Mouse (Mus musculus): ENCODE measurements around the gene Kpna2. TPM values are rescaled to one million over a fixed set of nuclear protein-coding genes. Genes with fewer than 3 reads are reported as not detected.

Kpna2 gene
- polyA plus RNA-seq (2015; fragmentation: Nextera tagmentation; extraction: Ambion mirVana), result 353 and 411 TPM in 2 replicates

DNA sequence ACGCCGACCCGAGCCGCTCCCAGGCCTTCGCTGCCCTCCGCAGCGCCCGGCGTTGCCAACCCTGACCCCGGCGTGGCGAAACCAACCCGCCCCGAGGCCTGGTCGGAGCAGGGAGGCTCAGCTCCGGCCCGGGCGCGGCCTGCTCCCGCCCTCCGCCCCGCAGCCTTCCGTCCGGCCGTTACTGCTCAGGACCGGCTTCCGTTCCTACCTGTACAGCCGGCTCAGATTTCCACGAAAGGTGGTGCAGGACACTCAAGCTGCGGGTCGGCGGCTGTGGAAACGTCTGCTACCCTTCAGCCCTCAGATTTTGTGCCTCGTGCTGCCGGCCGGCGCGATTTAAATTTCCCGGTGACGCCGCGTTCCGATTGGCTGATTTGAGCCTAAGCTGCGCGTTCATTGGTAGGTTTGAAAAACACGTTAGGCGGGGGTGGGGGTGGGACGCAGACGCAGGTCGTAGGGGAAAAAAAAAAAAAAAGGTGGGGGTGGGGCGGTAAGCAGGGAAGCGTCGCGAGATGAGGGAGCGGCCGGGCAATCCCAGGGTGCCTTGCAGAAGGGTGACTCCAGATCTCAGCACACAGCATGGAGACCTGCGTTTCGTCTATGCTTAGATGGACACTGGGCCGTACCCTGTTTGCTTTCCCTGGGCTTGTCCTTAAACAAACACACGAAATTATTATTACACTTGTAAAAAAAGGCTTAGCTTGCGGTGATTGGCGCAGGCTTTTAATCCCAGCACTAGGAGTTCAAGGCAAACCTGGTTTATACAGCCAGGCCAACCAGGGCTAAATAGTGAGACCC, at the start of gene Kpna2:
TSS of gene Kpna2 (minus strand) at position 391 of the 798 bp plus-strand sequence.
- under 1% methylated on average over 61 of the region's 62 CpGs for WGBS
- Histone ChIP-seq H3K4me1 (ENCODE audit: insufficient read depth, low read length) (peaks cover 9% of the 10 kb centered on the region), H3K9ac (replicated peaks; ENCODE audit: low read length) (peak within 1 kb of the TSS; percentile 93), H3K9me3 (ENCODE audit: low read length) (no peaks in the 10 kb centered on the region), H3K27ac (ENCODE audit: low read length) (peak within 1 kb of the TSS; percentile 92), H3K36me3 (ENCODE audit: insufficient read depth, low read length) (peaks cover 19% of the 10 kb centered on the region), H3K27me3 (ENCODE audit: insufficient read depth, low read length) (no peaks in the 10 kb centered on the region), H3K4me3 (ENCODE audit: low read length) (peak within 1 kb of the TSS; percentile 99), H3K4me2 (replicated peaks; ENCODE audit: low read depth, low read length) (peak within 1 kb of the TSS; percentile 71)
- peak; percentile 97 for ATAC-seq (ENCODE audit: low FRiP score, low TSS enrichment)

DNA sequence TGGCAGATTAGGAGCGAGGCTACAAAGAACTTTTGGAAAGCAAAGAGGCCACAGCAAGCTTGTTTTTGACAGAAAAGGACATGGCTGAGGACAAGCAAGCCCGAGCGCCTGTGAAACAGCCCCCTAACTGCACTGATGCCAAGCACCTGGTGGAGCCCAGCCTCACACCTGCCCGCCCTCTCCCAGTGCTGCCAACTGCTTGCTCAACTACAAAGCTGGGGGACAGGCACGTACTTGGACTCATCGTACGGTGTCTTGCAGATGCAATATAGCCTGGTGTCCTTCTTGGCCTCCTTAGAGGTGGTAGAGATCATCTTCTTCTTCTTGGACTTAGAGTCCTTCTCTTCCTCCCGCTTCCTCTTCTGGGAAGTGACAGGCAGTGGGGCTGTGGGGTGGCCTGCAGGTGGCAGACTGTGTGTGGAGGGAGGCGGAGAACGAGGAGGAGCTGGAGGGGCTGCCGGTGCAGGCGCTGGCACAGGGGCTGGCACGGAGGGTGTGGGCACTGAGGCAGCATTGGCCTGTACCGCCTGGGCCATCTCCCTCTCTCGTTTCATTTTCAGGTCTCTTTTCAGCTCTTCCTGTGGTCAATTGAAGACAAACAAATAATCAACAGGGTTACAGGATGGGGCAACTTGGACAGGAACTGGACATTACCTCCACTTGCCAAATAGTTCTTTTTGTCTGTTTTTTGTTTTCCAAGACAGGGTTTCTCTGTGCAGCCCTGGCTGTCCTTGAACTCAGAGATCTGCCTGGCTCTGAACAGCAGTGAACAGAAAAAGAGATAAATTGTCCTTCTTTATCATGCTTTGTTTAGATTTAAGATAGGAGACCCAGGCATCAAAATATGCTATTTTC, 47.7 kb upstream of the Kpna2 start:
- no peak for ATAC-seq (ENCODE audit: low FRiP score, low TSS enrichment)
- no peak overlapping the region for H3K4me3 ChIP-seq (ENCODE audit: low read length)
- H3K9me3 ChIP-seq (ENCODE audit: low read length), result no peaks in the 10 kb centered on the region
- H3K9ac ChIP-seq (replicated peaks; ENCODE audit: low read length), result no peak overlapping the region
- no peak overlapping the region for H3K27ac ChIP-seq (ENCODE audit: low read length)
- peaks cover 43% of the 10 kb centered on the region for H3K36me3 ChIP-seq (ENCODE audit: insufficient read depth, low read length)
- H3K4me2 ChIP-seq (replicated peaks; ENCODE audit: low read depth, low read length), result no peak overlapping the region
- H3K4me1 ChIP-seq (ENCODE audit: insufficient read depth, low read length), result no peaks in the 10 kb centered on the region
- H3K27me3 ChIP-seq (ENCODE audit: insufficient read depth, low read length), result no peaks in the 10 kb centered on the region
- 92% methylated on average over 15 of the region's 15 CpGs for WGBS

DNA sequence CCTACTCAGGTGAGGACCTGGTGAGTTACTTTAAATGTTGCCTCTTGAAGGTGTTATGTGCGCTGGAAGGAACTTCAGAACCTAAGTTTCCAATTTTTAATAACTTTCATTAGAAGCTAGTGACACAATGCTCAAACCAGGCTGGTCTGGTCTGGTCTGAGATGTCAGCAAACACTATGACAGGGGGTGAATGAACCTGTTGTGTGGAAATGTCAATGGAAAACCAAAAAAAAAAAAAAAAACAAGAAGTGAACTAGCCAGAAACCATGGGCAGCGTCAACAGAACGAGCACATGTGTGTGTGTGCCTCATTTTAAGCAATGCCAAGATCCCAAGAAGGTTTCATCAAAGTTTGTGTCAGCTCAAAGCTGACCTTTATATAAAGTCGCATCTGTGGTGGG, 46.2 kb upstream of the Kpna2 start:
- no peak overlapping the region for H3K4me2 ChIP-seq (replicated peaks; ENCODE audit: low read depth, low read length)
- H3K27ac ChIP-seq (ENCODE audit: low read length), result no peak overlapping the region
- no peaks in the 10 kb centered on the region for H3K9me3 ChIP-seq (ENCODE audit: low read length)
- no peaks in the 10 kb centered on the region for H3K4me1 ChIP-seq (ENCODE audit: insufficient read depth, low read length)
- no peak overlapping the region for H3K4me3 ChIP-seq (ENCODE audit: low read length)
- H3K9ac ChIP-seq (replicated peaks; ENCODE audit: low read length), result no peak overlapping the region
- peaks cover 46% of the 10 kb centered on the region for H3K36me3 ChIP-seq (ENCODE audit: insufficient read depth, low read length)
- ATAC-seq (ENCODE audit: low FRiP score, low TSS enrichment), result no peak
- H3K27me3 ChIP-seq (ENCODE audit: insufficient read depth, low read length), result no peaks in the 10 kb centered on the region
- WGBS, result 87% methylated on average over 4 of the region's 4 CpGs

DNA sequence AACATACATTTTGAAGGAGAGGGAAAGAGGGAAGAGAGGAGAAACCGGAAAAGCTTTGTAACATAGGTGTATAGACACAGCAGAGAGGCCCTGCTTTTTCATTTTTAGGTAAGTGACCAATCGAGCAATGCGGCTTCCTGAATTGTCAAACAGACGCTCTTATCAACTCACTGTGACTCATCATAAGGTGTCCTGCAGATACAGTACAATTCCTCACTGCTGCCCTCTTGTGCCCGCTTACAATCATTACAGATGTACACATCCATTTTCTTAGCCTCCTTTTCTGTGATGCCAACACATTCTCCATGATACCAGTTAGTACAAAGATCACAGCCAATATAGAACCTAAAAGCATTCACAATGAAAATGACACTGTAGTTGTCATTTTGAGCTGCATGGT, 45.0 kb upstream of the Kpna2 start:
- no peak for ATAC-seq (ENCODE audit: low FRiP score, low TSS enrichment)
- no peak overlapping the region for H3K4me3 ChIP-seq (ENCODE audit: low read length)
- no peak overlapping the region for H3K4me2 ChIP-seq (replicated peaks; ENCODE audit: low read depth, low read length)
- no peak overlapping the region for H3K9ac ChIP-seq (replicated peaks; ENCODE audit: low read length)
- H3K27me3 ChIP-seq (ENCODE audit: insufficient read depth, low read length), result no peaks in the 10 kb centered on the region
- H3K4me1 ChIP-seq (ENCODE audit: insufficient read depth, low read length), result no peaks in the 10 kb centered on the region
- H3K9me3 ChIP-seq (ENCODE audit: low read length), result no peaks in the 10 kb centered on the region
- WGBS, result 57% methylated on average over 5 of the region's 5 CpGs
- H3K36me3 ChIP-seq (ENCODE audit: insufficient read depth, low read length), result peaks cover 57% of the 10 kb centered on the region
- no peak overlapping the region for H3K27ac ChIP-seq (ENCODE audit: low read length)

DNA sequence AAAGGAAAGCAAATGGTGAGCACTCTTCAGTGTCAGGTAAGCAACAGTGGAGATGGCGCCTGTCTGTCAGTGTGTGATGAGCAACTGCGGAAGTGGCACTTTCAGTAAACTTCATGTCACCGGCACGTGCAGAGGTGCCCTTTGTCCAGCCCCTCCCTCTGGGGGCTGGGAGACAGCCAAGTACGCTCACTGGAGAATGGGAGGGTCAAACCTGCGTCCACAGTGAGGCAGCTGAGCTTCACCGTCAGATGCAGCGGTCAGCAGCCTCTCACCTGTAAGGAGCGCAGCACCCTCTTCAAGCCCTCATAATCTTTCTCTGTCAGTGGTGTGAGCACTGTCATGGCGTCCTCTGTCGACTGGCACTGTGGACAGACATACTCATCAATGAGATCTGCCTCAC, 44.0 kb upstream of the Kpna2 start:
- H3K9me3 ChIP-seq (ENCODE audit: low read length), result no peaks in the 10 kb centered on the region
- no peak overlapping the region for H3K9ac ChIP-seq (replicated peaks; ENCODE audit: low read length)
- H3K4me1 ChIP-seq (ENCODE audit: insufficient read depth, low read length), result no peaks in the 10 kb centered on the region
- no peaks in the 10 kb centered on the region for H3K27me3 ChIP-seq (ENCODE audit: insufficient read depth, low read length)
- H3K27ac ChIP-seq (ENCODE audit: low read length), result no peak overlapping the region
- H3K4me2 ChIP-seq (replicated peaks; ENCODE audit: low read depth, low read length), result no peak overlapping the region
- H3K4me3 ChIP-seq (ENCODE audit: low read length), result no peak overlapping the region
- ATAC-seq (ENCODE audit: low FRiP score, low TSS enrichment), result no peak
- peaks cover 65% of the 10 kb centered on the region for H3K36me3 ChIP-seq (ENCODE audit: insufficient read depth, low read length)
- WGBS, result 92% methylated on average over 11 of the region's 11 CpGs

DNA sequence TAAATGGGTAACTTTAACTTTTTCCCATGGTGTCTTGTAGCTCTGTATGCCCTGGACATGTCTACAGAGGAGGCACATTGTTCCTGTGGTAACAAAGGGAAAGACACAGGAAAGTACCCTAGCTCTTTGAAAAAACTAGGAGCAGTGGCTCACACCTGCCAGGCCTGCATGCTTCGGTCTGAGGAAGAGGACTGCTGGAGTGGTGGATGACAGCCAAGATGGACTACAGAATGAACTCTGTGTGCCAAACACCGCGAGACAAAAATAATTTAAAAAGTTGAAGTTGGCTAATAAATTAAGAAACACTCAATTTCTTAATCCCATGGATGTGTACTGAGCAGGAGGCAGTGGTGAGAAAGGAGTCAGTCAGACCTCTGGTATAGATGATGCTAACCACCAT, 42.1 kb upstream of the Kpna2 start:
- 91% methylated on average over 3 of the region's 3 CpGs for WGBS
- Histone ChIP-seq H3K4me2 (replicated peaks; ENCODE audit: low read depth, low read length) (no peak overlapping the region), H3K27ac (ENCODE audit: low read length) (no peak overlapping the region), H3K36me3 (ENCODE audit: insufficient read depth, low read length) (peaks cover 71% of the 10 kb centered on the region), H3K27me3 (ENCODE audit: insufficient read depth, low read length) (no peaks in the 10 kb centered on the region), H3K9me3 (ENCODE audit: low read length) (no peaks in the 10 kb centered on the region), H3K4me1 (ENCODE audit: insufficient read depth, low read length) (no peaks in the 10 kb centered on the region), H3K9ac (replicated peaks; ENCODE audit: low read length) (no peak overlapping the region), H3K4me3 (ENCODE audit: low read length) (no peak overlapping the region)
- ATAC-seq (ENCODE audit: low FRiP score, low TSS enrichment), result no peak

DNA sequence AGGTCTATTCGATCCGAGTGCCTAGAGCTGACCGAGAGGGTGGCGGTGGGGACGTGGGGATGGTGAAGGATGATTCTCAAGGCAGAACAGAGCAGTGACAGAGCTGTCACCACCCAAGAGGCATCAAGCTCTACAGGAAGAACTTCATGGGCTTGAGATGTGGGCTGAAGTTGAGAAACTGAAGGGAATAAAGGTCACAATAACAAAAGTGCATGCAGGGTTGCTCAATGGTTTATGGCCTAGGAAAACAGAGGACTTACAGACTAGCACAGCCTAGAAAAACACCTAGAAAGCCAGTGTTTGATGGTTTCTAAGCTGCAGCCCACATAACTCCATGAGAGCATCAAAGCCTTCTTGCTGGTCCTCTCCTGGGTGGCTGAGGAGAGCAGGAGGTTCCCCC, 40.1 kb upstream of the Kpna2 start:
- Histone ChIP-seq H3K4me1 (ENCODE audit: insufficient read depth, low read length) (no peaks in the 10 kb centered on the region), H3K4me3 (ENCODE audit: low read length) (no peak overlapping the region), H3K4me2 (replicated peaks; ENCODE audit: low read depth, low read length) (no peak overlapping the region), H3K27ac (ENCODE audit: low read length) (no peak overlapping the region), H3K9me3 (ENCODE audit: low read length) (no peaks in the 10 kb centered on the region), H3K36me3 (ENCODE audit: insufficient read depth, low read length) (peaks cover 66% of the 10 kb centered on the region), H3K9ac (replicated peaks; ENCODE audit: low read length) (no peak overlapping the region), H3K27me3 (ENCODE audit: insufficient read depth, low read length) (no peaks in the 10 kb centered on the region)
- ATAC-seq (ENCODE audit: low FRiP score, low TSS enrichment), result no peak
- 89% methylated on average over 5 of the region's 5 CpGs for WGBS

DNA sequence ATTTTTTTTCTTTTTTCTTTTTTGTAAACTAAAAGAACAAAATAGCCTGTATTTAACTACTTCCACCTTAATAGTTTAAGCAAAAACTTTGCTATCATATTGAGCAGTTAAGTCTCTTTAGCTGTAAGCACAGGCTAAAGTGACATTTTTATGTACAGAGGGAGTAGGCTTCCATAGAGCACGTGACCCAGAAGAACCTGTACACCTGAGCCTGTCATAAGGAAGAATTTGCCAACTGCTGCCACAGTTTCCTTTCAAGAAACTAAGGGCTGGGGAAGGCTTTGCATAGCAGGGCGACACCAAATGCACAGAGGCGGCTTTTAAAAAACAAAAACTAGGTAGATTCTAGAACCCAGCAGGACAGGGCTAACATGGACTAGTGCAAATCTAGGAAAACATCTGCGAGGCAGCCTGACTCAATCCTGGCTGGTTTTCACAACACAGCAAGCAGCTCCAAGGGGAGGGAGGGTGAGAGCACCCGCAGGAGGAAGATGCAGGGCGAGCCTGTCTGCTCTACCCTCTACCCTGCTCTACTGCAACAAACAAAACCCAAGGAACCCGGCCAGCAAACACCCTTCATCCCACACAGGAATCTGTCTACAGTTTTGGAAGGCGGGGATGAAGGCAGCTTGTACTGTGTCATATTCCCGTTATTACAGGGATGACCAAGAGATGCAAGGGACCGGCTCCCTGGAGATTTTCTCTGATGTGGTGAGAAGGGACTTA, 34.9 kb upstream of the Kpna2 start:
- no peaks in the 10 kb centered on the region for H3K9me3 ChIP-seq (ENCODE audit: low read length)
- H3K4me1 ChIP-seq (ENCODE audit: insufficient read depth, low read length), result peaks cover 12% of the 10 kb centered on the region; the same call in 1 of the 2 replicates
- ATAC-seq (ENCODE audit: low FRiP score, low TSS enrichment), result no peak
- H3K27me3 ChIP-seq (ENCODE audit: insufficient read depth, low read length), result no peaks in the 10 kb centered on the region
- no peak overlapping the region for H3K4me3 ChIP-seq (ENCODE audit: low read length)
- 82% methylated on average over 10 of the region's 10 CpGs for WGBS
- H3K36me3 ChIP-seq (ENCODE audit: insufficient read depth, low read length), result peaks cover 31% of the 10 kb centered on the region
- no peak overlapping the region for H3K4me2 ChIP-seq (replicated peaks; ENCODE audit: low read depth, low read length)
- no peak overlapping the region for H3K9ac ChIP-seq (replicated peaks; ENCODE audit: low read length)
- no peak overlapping the region for H3K27ac ChIP-seq (ENCODE audit: low read length)

DNA sequence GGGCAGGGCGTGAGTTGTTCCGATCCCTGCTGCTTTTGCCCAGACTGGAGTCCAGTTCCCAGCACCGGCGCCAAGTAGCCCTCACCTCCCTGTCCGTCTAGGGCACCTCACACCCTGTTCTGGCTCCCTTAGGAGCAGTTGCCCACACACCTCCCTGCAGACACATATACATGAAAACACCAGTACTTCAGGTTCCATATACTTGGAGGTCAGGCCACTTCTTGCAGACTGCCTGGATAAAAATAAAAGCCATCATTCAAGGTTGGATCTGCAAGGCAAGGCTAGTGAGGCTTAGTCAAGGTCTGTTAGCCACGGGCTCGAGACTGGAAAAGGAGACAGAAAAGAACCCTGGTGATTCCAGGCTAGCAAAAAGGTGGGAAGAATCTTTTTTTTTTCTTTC, 32.3 kb upstream of the Kpna2 start:
- ATAC-seq (ENCODE audit: low FRiP score, low TSS enrichment), result no peak
- no peaks in the 10 kb centered on the region for H3K9me3 ChIP-seq (ENCODE audit: low read length)
- H3K4me3 ChIP-seq (ENCODE audit: low read length), result no peak overlapping the region
- 42% methylated on average over 7 of the region's 7 CpGs for WGBS
- H3K9ac ChIP-seq (replicated peaks; ENCODE audit: low read length), result no peak overlapping the region
- no peak overlapping the region for H3K4me2 ChIP-seq (replicated peaks; ENCODE audit: low read depth, low read length)
- no peaks in the 10 kb centered on the region for H3K27me3 ChIP-seq (ENCODE audit: insufficient read depth, low read length)
- H3K36me3 ChIP-seq (ENCODE audit: insufficient read depth, low read length), result peaks cover 9% of the 10 kb centered on the region; the same call in 1 of the 2 replicates
- peak overlapping the region; percentile 7; the same call in 1 of the 2 replicates for H3K27ac ChIP-seq (ENCODE audit: low read length)
- H3K4me1 ChIP-seq (ENCODE audit: insufficient read depth, low read length), result peaks cover 21% of the 10 kb centered on the region
